Mouse (Mus musculus) layer of hippocampus, adult 2 months (tissue): Measurements from ENCODE around the gene Pknox2. TPM values are rescaled to one million over a fixed set of nuclear protein-coding genes. Genes with fewer than 3 reads are reported as not detected.

ENCODE experiments used
- DNase-seq, 2 experiments: peaks; one replicate each; pipeline ENCODE4 v3.0.0; 2022; ENCODE audit warnings: low spot score in 2 of 2
- H3K27ac ChIP-seq: fragments of 200-600 bp; 2 replicates; pipeline ENCODE4 v1.8.1; 2022
- H3K4me3 ChIP-seq: fragments of 200-600 bp; 2 replicates; pipeline ENCODE4 v1.8.1; 2022; ENCODE audit warnings: mild to moderate bottlenecking
- CTCF ChIP-seq: fragments of 200-600 bp; conservative IDR thresholded peaks from 2 replicates; pipeline ENCODE4 v1.8.1; 2022; ENCODE audit warnings: antibody characterized with exemption, mild to moderate bottlenecking, moderate library complexity
- total RNA-seq, 2 experiments: library from RNA; stranded (reverse); gene quantifications; 2 replicates each; pipeline ENCODE4 v1.2.3; 2021

Pknox2 gene
- total RNA-seq, 2 experiments from 2014 or later, result 41.1 to 41.2 TPM

DNA sequence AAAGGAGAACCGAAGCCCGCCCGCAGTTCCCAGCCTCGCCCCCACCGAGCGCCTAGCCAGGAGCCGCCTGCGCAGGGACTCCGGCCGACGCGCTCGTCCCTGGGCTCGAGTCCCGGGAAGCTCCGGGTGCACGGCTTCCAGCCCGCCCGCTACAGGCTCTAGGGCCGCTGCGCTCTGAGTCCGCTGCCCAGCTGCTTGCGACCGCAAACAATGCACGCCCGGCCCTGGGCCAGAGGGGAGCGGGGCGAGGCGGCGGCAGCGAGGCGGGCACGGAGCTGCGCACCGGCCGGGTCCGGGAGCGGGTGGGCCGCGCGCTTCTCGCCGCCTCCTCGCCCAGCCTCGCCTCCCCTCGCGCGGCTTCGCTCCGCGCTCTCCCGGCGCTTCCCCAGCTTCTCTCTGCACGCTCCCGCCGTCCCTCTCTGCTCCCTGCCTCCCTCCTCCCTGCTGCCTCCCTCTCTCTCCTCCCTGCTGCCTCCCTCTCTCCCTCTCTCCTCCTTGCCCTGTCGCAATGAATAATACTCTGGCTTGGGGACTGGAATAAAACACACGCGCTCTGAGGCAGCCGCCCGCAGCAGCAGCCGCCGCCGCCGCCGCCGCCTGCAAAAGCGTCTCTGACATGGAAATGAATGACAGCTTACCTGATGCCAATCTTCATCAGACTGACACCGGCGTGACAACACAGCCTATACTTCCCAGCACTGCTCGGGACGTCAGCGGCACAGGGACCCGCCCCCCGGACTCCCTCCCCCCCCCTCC lies 426 bp downstream of the Pknox2 start:
- TF ChIP-seq CTCF, result no peak
- Histone ChIP-seq H3K27ac (peak overlapping the region; percentile 96), H3K4me3 (peak overlapping the region; percentile 88)
- peak; percentile 78 to 84 for DNase-seq

DNA sequence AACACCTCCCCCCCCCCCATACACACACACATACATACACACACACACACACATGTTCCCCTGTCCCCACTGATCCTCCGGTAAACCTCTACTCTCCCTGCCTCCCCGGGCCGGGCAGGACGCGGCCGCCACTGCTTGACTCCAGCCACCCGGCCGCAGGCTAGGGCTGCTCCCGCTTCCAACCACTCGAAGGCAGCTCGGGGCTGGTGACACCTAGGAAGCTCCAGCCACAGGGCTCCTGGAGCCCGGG lies 929 bp downstream of the Pknox2 start:
- peak overlapping the region; percentile 88 for H3K4me3 ChIP-seq
- H3K27ac ChIP-seq, result peak overlapping the region; percentile 96
- no peak for TF ChIP-seq CTCF
- no peak for DNase-seq

DNA sequence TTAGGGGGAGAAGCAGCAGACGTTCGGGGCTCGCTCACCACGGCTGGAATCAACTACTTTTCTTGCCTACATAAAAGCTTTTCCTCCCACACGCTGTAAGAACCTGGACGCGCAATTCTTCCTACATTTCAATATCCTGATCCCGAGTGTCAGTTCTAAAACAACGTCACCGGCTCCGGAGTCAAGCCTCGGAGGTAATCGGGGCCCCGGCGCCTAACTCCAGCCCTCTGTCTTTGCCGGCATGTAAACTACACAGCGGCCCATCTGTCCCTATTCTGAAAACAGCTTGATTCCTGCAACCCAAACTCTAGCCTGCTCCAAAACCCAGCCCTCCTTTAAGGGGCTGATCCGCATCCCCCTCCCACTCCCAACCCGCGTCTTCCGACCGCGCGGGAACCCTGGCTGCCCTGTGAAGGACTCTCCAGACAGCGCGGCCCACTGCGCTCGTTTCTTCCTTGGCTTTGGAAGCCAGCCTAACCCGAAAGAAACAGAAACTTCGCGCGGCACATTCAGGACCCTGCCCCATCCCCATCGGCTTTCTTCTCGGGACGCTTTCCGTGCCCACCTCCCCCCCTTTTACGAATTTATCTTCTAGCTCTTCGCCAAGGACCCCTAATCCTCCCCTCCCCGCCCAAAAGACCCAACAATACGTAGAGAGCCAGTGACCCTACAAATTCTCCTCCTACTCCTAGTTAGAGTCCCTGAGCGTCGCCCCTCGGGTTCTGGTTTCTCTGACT lies 1.4 kb downstream of the Pknox2 start:
- peak overlapping the region; percentile 96 for H3K27ac ChIP-seq
- H3K4me3 ChIP-seq, result peak overlapping the region; percentile 88
- peak in 1 of 2 experiments; percentile 56 for DNase-seq
- no peak for TF ChIP-seq CTCF

DNA sequence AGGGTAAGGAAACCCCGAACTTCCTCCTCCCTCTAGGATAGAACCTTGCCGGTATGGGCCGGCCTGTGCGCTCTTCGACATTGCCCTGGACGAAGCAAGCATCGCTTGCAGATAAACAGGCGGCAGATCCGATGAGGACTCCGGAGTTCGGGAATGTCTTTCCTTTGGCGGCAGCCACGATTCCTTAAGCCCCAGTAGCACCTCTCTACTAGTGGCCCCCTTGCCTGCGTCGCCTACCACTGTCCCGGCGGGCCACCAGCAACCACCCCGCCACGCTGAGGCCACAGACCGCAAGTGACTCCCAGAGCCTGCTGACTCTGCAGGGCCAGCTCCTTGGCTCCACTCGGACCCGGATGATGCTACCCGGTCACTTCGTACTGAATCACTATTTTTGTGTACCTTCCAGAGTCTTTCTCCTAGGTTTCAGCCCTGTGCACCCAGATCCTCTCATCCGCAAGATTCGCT lies 2.0 kb downstream of the Pknox2 start:
- DNase-seq, result peak in 1 of 2 experiments; percentile 45
- H3K27ac ChIP-seq, result peak overlapping the region; percentile 96
- peak; percentile 43 for TF ChIP-seq CTCF
- H3K4me3 ChIP-seq, result peak overlapping the region; percentile 88

DNA sequence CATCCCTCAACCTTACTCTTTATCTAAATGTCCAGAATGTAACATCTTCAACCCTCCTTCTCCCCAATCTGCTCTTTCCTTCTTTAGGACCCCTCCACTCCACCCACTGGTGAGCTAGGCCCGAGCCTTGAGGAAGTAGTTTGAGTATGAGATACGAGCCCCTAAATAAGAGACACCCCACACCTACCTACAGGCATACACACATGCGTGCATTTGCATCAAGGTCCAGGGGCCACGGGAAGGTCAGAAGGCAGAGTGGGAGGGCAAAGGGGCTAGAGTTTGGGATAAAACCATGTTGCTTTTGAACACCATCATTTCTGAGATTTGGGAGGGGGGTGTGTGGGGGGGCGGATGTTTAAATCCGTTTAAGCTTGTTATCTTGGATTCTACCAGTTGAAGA lies 2.5 kb downstream of the Pknox2 start:
- TF ChIP-seq CTCF, result no peak
- Histone ChIP-seq H3K4me3 (peak overlapping the region; percentile 88), H3K27ac (peak overlapping the region; percentile 96)
- DNase-seq, result no peak

DNA sequence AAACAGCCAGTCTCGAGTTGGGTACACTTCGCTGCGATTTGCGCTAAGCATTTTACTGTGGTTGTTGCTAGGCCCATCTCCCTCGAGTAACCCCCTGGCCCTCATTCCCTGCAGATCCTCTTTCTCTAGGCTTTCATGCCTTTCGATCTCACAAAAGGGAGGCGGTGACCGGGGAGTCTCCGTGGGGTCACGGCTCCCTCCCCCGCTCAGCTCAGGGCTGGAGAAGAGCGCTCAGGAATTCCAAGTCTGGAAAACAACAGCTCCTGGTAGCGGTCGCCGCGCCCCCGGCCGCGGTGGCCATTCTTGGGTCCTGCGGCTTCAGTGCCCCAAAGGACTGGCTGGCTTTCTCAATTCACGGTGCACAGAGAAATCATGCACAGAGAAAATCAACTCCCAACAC lies 3.0 kb downstream of the Pknox2 start:
- Histone ChIP-seq H3K4me3 (peak overlapping the region; percentile 88), H3K27ac (peak overlapping the region; percentile 96)
- TF ChIP-seq CTCF, result peak; percentile 44
- DNase-seq, result no peak

DNA sequence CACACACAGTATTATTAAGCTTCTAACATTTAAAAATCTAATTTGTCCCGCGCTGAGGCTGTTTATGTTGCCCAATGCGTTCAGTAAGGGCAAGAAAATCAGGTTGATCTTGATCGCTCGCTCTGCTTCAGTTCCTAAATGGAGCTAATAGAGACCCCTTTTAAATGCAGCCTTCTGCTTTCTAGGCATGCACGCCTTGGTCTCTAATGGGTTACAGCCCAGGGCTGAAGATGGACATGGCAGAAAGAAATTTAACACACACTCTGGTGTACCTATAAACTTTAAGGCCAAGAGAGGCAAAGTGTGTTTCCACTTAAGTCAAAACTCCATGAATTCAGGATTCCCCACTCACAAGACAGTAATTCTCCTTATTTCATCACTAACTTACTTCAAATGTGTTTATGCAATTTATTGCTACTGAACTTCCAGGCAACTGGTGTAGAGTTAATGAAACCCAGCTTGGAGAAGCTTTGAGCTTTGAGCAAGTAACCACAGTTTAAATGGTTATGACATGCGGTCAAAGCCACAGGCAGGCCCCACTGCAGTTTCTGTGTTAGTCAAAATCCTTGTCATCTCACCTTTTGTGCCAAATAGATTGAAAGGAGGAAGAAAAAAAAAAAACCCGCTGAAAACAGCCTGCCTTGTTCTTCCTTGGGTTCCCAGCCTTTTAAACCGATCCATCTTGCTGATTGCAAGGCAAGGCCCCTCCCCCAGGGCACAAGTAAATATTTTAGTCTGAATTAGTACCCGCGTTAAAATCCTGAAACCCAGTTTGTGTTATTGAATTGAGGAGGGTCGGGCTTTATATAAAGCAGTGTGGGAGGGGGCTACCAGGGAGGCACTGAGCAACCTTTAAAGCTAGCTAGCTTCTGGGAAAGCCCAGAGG lies 3.9 kb downstream of the Pknox2 start:
- TF ChIP-seq CTCF, result no peak
- Histone ChIP-seq H3K4me3 (peak overlapping the region; percentile 88; the same call in 1 of the 2 replicates), H3K27ac (peak overlapping the region; percentile 96; the same call in 1 of the 2 replicates)
- no peak for DNase-seq

DNA sequence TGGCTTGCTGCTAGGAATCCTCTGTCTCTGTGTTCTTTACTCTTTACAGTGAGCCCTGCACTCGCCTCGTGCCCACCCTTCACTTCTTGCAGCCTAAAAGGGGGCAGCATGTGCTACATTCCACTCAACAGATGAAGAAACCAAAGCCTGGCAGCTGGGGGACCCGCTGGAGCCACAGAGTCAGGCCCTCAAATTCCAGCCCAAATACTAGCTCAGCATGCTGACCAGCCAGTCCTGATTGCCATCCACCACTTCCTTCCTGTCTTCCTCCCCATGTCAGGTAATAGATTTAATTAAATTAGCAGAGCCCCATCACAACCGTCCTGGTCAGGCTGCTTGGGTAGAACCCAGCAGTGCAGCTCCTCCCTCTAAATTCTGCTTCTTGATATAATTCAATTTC lies 5.1 kb downstream of the Pknox2 start:
- H3K4me3 ChIP-seq, result no peak overlapping the region
- H3K27ac ChIP-seq, result no peak overlapping the region
- DNase-seq, result no peak
- no peak for TF ChIP-seq CTCF

DNA sequence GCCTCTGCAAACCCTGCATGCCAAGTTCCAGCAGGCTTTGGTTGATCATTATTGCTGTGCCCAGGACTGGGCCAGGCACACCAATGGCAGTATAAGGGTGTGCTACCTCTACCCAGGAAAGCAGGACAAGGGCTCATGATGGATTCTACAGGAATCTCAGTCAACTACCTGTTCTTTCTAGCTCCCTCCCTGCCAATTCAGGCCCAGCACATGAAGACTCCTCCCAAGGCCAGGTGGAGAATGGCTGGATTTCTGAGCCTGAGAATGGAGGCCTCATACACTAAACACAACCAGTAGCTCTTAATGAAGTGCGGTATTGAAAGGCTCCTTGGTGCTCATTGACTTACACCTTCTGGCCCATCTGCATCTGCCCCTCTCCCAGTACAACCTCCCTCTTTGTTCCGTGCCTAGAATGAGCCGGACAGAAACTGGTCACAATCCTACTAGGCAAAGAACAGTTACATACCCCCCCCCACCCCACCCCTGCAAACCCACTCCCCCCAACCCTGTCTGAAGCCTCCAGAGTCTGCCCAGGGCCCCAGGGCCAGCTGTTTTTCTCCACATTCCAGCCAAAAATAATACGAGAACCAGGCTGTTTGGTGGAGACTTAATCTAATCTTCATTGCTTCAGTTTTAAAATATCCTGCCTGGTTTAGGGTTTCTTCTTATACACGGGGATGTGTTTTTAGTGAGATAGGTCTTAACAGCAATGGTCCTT lies 6.6 kb downstream of the Pknox2 start:
- no peak overlapping the region for H3K4me3 ChIP-seq
- no peak for DNase-seq
- H3K27ac ChIP-seq, result no peak overlapping the region
- TF ChIP-seq CTCF, result no peak

DNA sequence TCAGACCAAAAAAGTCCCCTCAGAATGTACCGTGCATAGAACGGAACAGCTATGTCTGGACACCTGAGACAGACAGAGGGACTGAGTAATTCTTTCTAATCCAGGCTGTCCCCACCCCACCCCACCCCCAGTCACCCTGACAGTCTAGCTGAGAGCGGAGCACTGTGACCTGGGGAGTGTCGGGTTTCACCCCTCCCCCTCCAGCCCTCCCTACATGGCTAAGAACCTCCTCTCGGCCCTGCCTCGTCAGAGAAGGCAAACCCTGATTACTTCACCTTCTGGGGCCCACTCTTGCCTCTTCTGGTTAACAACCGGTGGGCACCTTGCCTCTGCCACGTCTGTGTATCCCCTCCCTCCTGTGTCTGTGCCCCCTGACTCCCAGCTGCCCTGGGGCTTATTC lies 7.7 kb downstream of the Pknox2 start:
- DNase-seq, result no peak
- no peak for TF ChIP-seq CTCF
- no peak overlapping the region for H3K27ac ChIP-seq

DNA sequence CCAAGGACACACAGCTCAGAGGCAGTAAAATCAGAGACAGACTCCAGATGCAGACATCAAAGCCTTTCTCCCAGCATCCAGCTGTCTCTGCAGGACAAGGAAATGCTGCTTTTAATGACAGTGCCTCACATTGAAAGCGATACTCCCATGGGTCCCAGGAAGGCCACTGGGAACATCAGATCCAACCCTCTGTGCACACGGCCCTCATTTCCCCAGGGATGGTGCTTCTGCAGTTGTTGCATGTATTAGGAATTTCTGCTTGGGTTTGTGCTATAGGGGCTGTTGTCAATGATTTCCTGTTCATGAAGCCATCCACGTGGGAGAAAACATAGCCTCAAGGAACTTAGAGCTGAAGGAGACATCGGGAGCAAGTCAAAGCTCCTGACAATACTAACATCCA lies 8.3 kb downstream of the Pknox2 start:
- DNase-seq, result no peak
- TF ChIP-seq CTCF, result no peak
- Histone ChIP-seq H3K27ac (no peak overlapping the region), H3K4me3 (no peak overlapping the region)

More for the DNA sequence above, 7.7 kb downstream of the Pknox2 start:
- no peak overlapping the region for H3K4me3 ChIP-seq

DNA sequence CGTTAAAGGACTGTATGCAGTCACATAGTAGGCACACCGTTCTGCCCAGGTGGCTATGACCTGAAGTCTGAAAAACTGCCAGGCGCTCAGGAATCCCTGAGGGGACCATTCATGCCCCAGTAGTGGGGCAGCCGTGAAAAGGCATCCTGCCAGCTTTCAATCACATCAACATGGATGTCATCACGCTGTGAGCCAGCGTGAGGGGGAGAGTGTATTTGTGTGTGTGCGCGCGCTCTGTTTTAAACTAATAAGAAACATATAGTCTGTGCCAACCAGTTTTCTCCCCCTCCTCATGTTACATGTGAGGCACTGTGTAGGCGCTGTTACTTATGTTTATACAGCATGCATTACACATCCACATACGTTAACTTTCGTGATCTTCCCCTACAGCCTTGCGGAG lies 10.9 kb downstream of the Pknox2 start:
- DNase-seq, result no peak
- no peak overlapping the region for H3K27ac ChIP-seq
- H3K4me3 ChIP-seq, result no peak overlapping the region
- no peak for TF ChIP-seq CTCF
